Mouse (Mus musculus): ENCODE data around the gene Impad1.

Impad1 gene

DNA sequence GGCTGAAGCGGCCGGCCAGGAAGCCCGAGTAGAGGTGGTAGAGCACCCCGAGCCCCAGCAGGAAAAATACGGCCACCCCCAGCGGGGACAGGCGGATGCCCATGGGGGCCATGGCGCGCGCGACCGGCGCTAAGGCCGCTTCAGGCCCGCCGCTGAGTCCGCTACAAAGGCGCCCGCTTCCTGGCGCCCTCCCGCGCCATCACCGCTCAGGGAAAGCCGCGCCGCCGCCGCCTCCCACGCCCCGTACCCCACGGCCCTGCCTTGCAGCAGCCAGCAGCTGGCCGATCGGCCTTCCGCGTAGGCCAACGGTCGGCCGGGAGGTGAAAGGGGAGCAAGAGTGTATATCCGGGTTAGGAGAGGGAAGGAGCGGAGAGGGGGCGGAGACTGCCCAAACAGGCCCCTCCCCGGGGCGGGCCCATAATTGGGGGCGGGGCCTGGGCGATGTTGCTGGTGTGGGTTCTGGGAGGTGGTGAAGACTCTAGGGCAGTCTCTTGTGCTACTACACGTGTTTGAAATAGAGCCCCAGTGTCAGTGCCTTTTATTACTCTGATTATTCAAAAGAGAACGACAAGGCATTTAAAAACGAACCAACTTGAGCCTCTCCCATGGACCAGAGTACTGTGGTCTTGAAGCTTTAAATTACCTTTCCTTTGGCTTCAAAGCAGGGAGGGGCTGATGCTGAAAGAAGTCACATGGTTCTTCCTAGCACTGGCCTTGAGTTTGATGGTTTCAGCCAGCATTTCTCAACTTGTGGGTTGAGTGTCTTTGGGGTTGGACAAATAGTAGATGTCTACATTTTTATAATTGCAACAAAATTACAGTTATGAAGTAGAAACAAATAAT is at the start of gene Impad1:
Impad1 (minus strand) TSS at position 364 of the 843 bp plus-strand sequence.
- peak; percentile 72 for DNase-seq (ENCODE audit: low read depth, low spot score)

DNA sequence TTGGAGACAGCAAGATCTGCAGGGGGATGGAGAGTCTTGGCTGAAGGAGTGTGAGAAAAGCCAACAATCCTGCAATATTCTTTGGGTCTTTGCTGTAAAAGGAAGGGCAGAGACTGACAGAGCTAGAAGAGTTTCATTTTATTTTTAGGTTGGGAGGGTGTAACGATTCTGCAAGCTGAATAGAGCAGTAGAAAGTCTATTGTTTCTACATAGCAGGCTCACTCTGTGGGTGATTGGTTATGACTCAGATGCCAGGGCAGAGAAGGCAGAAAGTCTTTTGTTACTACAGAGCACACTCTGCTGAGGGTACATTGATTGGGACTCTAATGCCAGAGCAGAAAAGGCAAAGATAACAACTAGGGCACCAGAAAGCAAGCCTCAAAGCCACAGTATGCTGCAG is 47.0 kb upstream of the Impad1 start:
- DNase-seq (ENCODE audit: low read depth, low spot score): no peak

DNA sequence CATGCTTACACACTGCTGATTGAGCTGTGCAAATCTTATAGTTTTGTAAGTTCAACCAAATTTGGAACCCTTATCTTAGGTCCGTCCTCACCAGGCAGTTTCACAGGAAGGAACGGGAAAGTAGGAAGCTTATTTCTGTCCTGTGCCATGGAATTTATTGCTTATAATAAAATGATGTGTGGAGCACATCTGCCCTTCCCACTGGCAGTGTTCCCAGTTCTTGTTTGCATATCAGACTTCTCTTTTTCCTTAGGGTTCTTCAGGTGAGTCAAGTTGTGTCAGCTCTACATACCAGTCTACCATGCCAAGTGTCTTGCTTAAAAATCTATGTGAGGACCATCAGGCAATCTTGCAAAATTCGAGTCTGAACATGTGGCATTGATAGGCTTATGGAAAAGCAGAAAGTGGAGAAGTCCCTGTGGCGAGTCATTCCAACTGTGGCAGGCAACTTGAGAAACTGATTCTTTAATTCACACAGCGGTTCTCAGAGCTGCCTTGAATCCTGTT is 40.7 kb upstream of the Impad1 start:
- no peak for DNase-seq (ENCODE audit: low read depth, low spot score)

DNA sequence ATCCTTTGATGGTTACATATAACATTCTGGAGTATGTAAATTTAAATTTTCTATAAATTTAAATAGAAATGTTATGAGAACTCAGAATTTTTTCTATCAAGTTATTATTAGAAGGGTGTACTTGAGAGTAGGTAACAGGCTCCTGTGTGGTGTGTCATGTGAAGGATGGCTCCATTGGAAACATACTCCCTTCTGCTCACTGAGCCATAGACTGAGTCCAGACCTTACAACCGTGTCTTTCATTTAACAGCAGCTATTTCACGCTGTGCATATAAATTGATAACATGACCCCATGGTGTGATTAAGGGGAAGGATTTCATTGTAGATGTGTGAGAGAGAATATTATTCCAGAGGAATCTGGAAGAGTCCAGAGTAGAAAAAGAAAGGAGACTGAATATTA is 35.0 kb upstream of the Impad1 start:
- no peak for DNase-seq (ENCODE audit: low read depth, low spot score)

DNA sequence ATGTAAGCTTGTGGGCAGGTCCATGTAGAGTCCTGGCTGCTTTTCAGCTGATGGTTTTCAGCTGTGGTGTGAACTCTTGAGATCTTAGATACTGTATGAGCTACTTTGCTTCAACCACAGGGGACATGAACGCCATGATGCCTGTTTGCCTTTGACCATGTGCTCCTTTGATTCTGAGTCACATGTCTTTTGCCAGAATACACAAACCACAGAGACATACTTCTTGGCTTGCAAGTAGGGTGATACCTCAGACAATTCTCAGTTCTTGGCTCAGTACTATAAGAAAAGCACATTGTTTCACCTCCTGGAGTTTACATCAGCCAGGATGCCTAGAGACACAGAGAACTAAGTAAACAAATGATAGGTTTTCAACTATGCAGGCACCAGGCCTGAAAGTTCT is 29.0 kb upstream of the Impad1 start:
- no peak for DNase-seq (ENCODE audit: low read depth, low spot score)

DNA sequence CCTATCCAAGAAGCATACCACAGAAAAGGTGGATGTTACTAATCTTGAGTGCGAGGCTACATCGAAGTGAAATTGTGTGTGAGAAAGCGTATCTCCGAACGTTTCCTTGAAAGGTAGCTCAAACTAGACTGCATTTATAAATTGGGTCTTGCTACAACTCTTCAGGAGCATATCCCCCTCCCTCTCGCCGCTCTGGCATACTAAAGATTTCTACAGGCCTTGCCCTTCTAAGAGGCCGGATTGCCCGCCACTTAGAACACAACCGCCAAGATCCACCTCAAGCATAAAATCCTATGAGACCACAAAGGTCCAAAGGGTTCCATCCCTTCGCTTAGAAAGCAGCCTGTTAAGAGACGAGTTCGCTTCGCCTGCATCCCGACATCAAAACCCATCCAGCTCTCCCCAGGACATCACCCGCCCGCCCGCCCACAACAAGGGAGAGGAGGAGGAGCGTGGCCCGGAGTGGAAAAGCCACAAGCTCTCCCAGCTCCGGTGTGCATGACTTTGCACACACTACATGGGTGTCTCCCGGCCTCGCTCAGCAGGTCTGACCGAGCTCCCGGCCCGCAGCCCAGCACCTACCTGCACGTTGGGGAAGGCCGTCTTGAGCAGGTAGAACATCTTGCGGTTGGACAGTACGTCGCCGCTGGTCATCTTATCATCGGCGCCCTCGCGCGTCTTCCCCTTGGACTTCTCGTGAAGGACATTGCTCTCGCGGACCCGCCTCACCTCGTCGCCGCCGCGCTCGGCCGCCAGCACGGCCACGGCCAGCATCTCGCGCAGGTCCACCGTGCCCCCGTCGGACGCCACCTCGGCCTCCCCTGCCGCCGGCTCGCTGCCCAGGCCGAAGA is 789 bp downstream of the Impad1 start:
- peak; percentile 8 for DNase-seq (ENCODE audit: low read depth, low spot score)

DNA sequence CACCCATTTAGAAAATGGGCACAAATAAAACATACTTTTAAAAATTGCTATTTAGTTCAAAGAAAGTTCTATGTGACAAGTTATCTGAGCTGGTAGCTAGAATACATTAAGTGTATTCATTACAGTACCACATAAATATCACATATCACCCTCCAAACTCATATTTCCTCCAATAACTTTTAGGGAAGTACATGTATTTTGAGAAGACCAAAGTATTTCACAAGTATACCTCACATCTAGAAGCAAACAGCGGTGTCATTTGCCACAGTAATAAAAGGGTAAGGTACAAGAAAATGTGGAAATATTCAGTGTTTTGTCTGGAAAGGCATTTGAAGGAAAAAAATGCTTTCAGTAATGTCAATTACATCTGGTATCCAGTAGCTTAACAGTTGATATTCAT is 2.0 kb downstream of the Impad1 start:
- DNase-seq (ENCODE audit: low read depth, low spot score): no peak

DNA sequence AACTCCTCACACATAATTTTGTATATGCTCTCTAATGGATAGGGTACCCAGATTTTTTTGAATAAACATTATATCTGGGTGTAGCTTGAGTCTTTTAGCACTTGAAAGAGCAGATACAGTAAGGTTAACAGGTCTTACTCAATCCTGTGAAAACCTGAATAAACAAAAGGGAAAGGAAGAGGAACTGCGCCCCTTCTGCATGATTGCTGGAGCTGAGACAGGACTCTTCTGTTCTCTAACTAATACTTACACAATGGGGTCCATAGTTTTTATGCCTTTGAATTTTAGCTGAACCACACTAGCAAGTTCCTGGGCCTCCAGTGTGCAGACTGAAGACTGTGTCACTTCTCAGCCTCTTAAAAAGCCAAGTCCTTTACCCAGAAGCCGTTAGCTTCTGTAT is 8.0 kb downstream of the Impad1 start:
- DNase-seq (ENCODE audit: low read depth, low spot score): no peak

DNA sequence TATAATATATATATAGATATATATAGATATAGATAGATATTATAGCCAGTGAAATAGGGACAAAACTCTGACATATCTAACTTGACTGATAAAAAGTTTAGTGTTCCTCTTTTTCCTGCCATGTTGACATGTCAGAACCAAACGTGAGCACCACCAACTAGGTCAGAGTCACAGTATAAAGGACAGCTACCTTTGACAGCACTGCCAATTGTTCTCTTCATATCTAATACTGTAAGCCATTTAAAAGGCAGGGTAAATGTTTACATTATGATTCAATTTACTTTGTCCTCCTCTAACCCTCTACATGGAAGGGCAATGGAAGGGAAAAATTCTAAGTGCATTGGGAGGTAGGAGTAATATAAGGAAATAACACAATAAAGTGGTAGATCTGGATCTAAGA is 8.8 kb downstream of the Impad1 start:
- no peak for DNase-seq (ENCODE audit: low read depth, low spot score)

DNA sequence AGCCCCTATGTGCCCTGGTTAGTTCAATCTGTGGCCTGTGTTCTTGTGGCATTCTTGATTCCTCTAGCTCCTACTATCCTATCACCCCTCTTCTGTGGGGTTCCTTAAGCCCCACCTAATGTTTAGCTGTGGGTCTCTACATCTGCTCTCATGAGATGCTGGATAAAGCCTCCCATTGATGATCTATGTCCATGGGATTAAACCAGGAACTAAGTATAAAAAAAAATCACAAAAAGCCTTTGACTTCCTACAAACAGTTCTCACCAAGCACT is 9.5 kb downstream of the Impad1 start:
- DNase-seq (ENCODE audit: low read depth, low spot score): no peak

DNA sequence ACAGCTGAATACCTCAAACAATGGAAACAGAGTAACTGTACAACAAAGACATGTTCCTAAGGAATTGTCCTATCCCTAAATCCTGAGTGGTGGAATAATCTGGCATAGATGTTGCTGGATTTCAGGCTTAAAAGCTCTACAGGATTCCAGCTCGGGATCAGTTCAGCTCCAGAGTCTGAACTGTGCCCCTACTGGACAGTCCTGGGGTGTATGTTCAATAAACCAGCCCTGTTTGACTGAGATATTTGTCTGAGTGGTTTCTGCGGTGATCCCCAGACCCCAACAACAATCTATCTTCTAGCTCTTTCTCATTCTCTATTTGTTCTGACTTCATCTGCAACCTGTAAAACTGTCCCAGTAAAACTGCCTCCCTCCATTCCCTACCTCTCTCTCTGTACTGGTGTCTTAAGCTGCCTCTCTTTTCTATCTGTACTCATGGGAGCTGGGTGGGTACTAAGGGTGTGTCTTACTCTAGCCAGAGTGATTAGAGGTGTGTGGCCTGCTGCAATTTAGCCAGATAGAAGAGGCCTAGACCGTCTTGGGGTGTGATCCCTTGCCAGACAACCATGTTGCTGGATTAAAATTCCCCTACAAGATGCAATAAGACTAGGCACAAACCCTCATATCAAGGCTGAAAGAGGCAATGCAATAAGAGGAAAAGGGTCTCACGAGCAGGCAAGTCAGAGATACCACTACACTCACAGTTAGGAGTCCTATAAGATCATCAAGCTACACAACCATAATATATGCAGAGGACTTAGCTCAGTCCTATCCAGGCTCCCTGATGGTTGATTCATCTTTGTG is 10.1 kb downstream of the Impad1 start:
- DNase-seq (ENCODE audit: low read depth, low spot score): no peak

DNA sequence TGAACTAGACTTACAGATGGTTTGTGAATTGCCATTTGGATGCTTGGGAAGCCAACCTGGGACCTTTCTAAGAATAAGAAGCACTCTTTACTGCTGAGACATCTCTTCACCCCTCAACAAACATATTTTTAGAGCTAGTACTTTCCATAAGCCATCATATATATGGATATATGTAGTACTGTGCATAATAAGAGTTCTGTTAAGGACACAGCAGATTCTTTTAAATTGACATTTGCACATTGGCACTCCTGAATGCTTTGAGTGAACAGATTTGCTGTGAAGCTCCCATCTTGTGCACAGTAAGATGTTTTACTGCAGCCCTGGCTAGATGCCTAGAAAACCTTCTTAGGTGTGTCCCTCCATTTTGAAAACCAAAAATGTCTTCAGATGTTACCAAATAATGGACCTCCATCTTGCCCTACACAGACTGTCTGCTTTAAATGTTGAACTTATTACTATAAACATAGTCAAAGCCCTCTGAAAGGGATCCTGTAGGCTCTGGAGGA is 13.8 kb downstream of the Impad1 start:
- no peak for DNase-seq (ENCODE audit: low read depth, low spot score)

DNA sequence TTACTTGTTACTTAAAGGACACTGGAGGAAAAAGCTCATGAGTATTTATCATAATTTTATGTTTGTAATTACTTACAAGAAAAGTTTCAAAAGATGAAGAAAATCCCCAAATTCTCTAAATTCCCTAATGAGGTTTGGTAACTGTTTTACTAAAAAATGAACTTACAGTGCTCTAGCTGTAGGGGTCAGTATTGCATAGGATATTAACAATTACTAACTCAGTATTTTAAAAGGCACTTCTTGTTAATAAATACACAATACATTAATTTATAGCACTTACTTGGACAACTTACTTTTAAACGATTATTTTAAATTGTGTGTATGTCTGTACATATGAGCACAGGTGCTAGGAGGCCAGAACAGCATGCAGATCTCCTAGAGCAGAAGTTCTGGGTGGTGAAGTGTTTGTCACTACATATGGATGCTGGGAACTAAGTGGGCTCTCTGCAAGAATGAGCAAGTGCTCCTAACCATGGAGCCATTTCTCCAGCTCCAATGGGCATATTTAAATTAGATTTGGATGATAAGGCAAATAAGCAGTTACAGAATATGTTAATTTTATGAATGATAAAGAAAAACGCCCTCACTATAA is 21.5 kb downstream of the Impad1 start:
- DNase-seq (ENCODE audit: low read depth, low spot score): peak; percentile 6

DNA sequence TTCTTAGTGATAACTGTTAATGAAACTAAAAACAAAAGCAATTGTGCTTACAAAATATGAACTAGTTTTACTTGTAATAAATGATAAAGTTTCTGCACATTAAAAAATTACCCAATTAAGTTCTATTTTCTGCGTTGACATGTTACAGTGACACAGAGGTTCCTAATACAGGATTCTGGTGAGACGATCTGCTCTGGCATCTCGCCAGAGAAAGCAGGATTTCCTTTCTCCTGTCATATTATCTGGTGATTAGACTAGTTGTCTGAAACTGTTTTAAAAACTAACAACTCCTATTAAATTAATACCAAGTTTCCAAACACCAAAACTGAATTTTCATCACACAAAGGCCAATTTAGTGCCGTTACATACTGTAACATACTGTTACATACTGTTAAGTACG is 27.3 kb downstream of the Impad1 start:
- no peak for DNase-seq (ENCODE audit: low read depth, low spot score)

DNA sequence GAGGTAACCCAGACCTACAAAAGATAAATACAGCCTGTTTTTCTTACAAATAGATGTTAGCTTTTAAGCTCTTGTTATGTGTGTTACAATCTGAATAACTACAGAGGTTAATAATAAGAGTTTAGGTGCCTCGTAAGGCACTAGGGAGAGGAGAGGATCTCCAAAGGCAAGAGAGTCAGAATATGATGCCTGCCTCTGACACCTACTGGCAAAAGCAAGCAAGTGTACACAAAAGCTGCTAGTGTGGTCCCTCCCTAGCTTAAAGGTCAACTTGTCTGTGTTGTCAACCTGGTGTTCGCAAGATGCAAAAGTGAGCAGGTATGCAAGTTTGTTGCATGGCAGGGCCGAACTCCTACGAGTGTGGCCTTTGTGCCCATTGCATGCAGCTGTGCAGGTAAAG is 34.8 kb downstream of the Impad1 start:
- DNase-seq (ENCODE audit: low read depth, low spot score): no peak

DNA sequence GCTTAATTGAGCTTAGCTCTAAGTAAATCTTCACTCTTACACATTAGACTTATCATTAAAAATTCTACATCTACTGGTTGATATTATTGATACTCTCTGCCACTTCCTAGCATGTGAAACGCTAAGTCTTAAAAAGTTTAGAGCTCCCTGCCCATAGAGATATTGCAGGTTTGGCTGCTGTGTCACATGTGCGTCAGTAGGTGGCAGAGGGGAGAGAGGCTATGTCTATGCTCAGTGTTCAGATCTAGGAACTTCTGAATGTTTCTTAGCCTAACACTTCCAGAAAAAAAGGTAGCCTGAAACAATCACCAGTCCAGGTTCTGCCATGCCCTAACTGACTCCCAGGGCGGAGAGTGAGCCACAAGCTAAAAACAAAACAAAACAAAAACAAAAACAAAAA is 63.7 kb downstream of the Impad1 start:
- DNase-seq (ENCODE audit: low read depth, low spot score): no peak

DNA sequence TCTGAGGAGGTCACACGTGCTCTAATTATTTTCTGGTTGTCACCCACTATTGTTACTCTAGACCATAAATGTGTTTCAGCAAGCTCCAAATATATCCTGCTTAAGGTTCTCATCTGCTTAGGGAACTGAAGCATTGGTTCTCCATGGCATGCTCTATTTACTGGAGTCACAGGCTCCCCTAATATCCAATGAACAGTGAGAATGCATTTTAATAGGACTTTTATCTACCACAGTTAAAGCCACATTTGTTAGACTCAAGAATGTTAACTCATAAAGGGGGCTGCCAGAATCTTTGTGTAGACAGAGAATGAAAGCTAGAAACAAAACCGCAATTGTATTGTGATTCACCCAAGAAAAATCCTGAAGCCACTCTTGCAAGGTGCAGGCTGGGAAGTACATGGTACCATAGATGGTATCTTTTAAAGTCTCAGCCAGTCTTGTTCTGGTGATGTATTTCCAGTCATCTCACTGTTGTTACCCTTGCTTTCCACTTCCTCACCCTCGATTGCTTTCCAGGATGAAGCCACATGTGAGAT is 66.8 kb downstream of the Impad1 start:
- DNase-seq (ENCODE audit: low read depth, low spot score): no peak

DNA sequence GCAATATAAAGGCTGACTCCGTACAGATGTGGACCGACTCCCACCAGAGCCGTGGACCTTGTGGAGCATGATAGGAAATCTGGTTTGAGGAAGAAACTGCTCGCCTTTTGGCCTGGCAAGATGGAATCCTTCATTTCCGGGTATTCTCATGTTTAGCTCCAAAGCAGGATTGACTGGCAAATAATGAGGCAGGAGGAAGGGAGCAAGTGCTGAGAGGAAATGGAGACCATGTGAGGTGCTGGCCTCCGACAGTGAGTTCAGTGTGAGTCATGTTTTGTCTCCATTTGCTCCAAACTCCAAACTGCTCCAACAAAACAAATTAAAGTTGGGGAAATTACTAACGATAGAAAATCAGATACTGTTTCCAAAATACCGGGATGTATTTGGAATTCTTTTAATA is 69.3 kb downstream of the Impad1 start:
- DNase-seq (ENCODE audit: low read depth, low spot score): no peak

DNA sequence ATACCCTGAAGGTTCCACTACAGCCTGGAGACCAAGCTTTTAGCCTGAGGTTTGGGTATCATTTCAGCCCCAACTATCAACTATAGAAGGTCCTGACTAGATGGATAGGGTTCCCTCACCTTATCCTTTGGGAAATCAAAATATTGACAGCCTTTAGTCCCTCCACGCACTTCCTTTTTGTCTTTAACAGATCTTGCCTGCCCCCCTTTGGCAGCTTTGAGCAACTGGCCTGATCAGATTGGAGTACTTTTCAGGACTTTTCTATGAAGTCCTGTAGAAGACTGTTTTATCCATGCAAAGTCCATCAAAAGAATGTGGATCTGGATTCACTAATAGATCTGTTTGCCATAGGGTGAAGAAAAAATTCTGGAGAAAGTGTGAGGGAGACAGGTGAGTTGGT is 71.1 kb downstream of the Impad1 start:
- no peak for DNase-seq (ENCODE audit: low read depth, low spot score)

DNA sequence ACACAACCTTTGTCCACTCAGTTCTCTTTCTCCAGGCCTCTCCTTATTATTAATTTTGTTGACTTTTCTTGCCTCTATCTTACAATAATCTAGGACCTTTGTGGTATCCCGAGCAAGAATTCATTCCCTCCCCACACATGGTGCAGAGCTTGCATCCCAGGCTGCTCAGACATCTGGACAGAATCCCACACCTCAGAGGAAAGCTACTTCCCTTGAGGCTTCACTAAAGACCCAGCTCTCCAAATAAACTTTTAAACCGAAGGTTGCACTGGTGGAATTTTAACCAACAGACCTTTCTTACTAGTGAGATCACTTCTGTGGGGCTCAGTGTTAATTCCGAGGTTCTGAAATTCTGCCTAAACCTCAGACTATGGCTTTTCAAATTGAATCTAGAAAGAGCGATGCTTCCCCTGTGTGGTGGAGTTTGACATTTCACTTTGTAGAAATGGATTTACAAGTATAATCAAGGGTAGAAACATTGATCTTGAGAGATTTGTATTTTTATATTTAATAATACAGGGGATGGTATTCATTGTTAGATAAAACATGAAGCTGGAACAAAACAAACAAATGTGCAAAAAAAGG is 75.3 kb downstream of the Impad1 start:
- no peak for DNase-seq (ENCODE audit: low read depth, low spot score)

Data from retina, adult 2 months (tissue).